Mouse (Mus musculus) cerebral cortex, adult 2 months (tissue): ENCODE data around the gene Bdkrb2.

ENCODE experiments used
- WGBS: fragments of 180-500 bp; shearing (Covaris S2); methylation state at CpG from one replicate; pipeline ENCODE4 v1.1.7; 2018; 5-methylcytosine and 5-hydroxymethylcytosine counted together

The Bdkrb2 gene

GRCm38 (mm10) chr12:105562936-105563680, at the start of gene Bdkrb2:
Gene Bdkrb2, plus strand, starts transcription at chr12:105563226.
- WGBS: 33% methylated on average over 25 of the region's 25 CpGs

GRCm38 (mm10) chr12:105514111-105514510, 48.9 kb upstream of the Bdkrb2 start:
- 83% methylated on average over 10 of the region's 10 CpGs for WGBS

DNA sequence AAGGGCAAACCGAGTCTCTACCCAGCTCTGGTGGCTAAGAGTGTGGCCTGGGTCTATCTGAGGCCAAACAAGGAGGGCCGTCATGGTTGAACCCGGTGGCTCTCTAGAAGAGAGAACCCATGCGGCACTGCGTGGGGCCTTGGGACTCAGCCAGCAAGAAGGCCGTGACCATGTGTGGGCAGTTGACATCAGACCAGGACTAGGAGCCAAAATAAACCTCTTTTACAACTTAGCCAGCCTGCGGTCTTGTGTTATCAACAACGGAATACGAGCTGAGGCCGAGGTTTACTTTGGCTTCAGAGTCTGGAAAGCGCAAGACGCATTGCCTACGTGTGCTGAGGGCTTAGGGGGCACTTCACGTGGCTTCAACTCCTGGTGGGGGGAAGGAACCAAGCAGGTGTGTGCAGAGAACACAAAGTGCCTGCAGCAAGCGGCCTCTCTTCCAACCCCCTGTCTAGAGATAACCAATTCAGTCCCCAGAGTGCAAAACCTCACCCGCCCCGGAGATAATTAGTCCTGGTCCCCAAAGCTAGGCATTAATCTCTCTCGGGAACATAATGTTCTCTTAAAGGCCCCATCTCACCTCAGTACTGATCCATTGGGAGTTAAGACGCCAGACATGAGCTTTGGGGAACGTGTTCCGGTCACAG, 45.9 kb upstream of the Bdkrb2 start:
- 76% methylated on average over 21 of the region's 21 CpGs for WGBS

DNA sequence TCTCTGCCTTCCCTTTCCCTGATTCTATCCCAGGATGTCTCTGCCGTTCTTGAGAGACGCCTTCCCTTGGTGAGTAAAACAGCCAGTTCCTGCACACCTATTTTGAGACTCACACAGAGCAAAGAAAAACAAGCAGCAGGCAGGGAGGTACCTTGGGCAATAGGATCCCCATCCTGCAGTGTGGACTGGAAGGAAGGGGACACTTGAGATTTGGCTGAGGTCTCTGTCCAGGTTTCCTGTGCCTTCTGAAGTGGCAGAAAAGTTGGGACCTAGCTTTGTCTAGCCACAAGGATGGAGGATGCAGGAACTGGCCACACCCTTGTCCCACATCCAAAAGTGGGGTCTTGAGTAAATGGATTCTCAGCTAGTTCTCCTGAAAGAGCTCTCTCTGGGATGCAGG, 43.2 kb upstream of the Bdkrb2 start:
- WGBS: 79% methylated on average over 2 of the region's 2 CpGs

DNA sequence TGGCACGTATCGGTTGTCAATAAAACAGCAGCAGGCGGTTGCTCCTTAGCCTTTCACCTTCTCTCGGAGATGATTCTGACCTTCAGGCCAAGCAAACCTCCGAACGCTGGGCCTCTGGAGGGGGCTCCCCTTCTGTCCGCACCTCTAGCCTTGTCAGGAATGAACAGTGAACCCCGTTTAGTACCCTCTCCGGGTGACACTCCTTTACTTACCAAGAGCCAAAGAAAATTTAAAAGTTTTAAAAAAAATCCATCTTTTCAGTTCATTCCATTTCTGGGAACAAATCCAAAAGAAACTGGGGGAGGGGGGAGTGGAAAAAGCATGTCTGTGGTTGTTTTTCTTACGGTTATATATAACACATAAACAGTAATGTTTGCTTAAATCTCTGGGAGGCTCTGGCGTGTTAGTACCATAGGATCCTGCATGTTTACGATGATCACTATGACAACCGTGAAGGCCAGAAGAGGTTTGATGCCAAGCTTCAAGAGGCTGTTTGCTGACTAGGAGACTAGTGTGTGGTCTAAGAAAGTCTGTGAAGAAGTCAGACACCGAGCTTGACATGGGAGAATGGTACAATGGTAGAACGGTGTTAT, 41.8 kb upstream of the Bdkrb2 start:
- 53% methylated on average over 15 of the region's 15 CpGs for WGBS

GRCm38 (mm10) chr12:105523737-105524136, 39.3 kb upstream of the Bdkrb2 start:
- WGBS: 80% methylated on average over 2 of the region's 2 CpGs

DNA sequence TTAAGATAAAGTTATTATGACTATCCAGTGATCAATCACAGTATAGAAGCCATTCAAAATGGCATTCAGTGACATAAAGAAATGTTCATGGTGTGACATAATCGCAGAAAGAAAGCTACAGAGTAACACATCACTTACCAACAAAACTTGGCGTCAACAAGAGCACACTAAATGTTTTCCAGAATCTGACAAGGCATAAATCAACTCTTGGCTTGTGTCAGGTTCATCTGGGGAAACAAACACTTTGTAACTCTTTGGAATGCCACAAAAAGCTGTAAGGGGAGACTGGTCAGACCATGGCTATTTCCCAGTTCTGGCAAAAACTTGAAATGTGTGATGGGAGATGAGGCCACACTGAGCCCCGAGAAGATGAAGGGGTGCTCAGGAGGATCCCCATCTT, 36.8 kb upstream of the Bdkrb2 start:
- WGBS: 87% methylated on average over 3 of the region's 3 CpGs

DNA sequence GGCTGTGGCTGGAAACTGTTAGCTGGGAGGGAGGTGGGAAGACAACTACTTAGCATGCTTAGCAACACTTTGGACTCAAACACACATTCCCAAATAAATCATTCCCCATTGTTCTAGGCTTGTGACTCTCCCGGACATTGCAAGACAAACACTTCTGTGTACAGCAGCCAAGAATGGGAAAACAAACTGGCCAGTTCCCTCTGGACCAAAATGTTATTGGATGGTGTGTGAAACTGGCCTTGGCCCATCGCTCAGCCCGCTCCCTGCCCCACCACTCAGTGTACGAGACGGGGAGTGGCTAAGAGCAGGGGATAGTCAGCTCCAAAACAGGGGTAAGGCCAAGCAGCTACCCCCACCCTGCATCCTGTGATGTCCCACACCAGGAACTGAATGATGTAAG, 36.2 kb upstream of the Bdkrb2 start:
- WGBS: 53% methylated on average over 5 of the region's 5 CpGs

GRCm38 (mm10) chr12:105529545-105529944, 33.5 kb upstream of the Bdkrb2 start:
- WGBS: 59% methylated on average over 9 of the region's 9 CpGs

DNA sequence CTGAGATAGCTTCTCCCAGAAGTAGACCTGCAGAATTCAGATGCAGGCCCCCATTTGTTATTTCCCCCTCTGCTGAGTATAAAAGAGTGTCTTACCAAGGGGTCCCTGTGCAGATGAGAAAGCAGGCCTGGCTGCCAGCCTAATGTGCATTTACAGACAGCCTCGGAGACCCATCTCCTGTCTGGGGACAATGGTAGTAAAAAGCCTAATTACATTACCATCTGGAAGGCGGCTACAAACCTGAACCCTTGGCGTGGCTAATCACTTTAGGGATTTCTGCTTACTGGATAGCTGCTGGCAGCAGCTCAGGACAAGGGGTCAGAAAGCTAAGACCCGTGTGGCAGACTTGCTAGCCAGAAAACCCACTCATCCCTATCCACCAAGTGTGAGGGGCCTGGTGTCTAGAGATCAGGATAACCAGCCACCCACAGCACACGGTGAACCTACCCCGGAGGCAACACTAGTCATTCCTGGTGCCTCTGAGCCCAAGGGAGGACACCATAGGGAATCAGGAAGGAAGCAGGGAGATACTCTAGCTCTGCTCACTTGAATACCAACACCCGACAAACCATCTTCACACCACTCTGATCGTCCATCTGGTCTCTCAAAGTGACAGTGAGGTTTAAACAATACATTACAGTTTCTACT, 31.2 kb upstream of the Bdkrb2 start:
- WGBS: 76% methylated on average over 8 of the region's 8 CpGs

DNA sequence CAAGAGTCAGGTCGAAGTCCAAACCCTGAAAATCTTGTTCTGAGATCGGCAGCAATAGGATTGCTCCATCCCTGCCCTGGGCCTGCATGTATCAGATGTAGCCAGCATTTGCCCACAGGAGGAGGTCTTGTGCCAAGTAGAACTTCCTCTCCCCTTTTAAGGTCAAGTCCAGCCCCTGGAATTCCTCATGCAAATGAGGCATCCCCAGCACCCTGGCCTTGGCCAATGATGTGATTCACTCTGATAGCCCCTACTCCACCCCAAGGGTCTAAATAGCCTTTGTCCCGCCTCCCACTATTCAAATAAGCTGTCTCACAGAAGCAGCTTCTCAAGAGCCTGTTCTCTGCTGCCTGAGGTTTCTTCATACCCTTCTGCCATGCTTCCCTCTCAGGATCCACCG, 28.2 kb upstream of the Bdkrb2 start:
- WGBS: 92% methylated on average over 4 of the region's 4 CpGs

GRCm38 (mm10) chr12:105535968-105536760, 26.9 kb upstream of the Bdkrb2 start:
- 64% methylated on average over 13 of the region's 13 CpGs for WGBS

DNA sequence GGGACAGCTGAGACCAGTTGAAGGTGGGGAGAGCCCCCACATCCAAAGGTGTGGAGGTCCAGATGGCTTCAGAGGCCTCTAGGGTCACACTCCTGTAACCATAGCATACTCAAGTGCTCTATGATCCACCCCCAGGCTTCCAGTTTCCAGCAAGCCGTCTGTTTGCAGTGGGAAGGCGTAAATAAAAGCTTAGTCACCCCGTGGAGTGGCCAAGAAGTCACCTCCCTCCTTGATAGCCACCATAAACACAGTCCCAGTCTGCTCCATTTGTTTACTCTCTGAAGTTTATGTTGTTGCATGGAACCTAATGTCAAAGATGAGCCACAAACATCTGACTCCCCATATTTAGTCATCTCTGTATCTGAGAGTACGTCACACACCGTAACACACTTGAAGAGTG, 25.9 kb upstream of the Bdkrb2 start:
- 68% methylated on average over 5 of the region's 5 CpGs for WGBS

GRCm38 (mm10) chr12:105539649-105540048, 23.4 kb upstream of the Bdkrb2 start:
- 95% methylated on average over 10 of the region's 10 CpGs for WGBS

GRCm38 (mm10) chr12:105541590-105542402, 21.2 kb upstream of the Bdkrb2 start:
- WGBS: 77% methylated on average over 12 of the region's 12 CpGs

GRCm38 (mm10) chr12:105542513-105542912, 20.5 kb upstream of the Bdkrb2 start:
- 84% methylated on average over 3 of the region's 3 CpGs for WGBS

- 85% methylated on average over 8 of the region's 8 CpGs for WGBS
Measured at GRCm38 (mm10) chr12:105543176-105543575, 19.9 kb upstream of the Bdkrb2 start.

GRCm38 (mm10) chr12:105543751-105544150, 19.3 kb upstream of the Bdkrb2 start:
- WGBS: 31% methylated on average over 6 of the region's 6 CpGs

DNA sequence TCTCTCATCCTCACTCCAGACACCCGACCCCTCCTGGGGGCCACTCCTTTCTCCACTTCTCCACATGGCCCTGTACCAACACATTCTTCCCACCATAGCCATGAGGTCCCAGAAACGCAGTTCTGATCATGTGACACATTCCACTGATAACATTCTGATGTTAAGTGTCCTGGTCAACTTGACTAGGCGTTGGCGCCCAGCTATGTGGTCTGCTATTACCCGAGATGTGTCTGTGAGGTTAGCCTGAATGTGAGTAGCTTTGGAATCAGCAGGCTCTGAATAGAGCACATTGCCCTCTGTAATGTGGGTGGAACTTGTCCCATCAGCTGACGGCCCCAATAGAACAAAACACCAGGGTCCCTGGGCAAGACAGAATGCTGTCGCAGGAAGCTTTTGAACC, 18.2 kb upstream of the Bdkrb2 start:
- WGBS: 87% methylated on average over 7 of the region's 7 CpGs

- WGBS: 56% methylated on average over 17 of the region's 17 CpGs
Measured at GRCm38 (mm10) chr12:105545696-105546435, 17.2 kb upstream of the Bdkrb2 start.
